Mouse (Mus musculus) neural tube, embryonic 14.5 days (tissue): ENCODE measurements around the gene Arhgef17. TPM values are rescaled to one million over a fixed set of nuclear protein-coding genes. Genes with fewer than 3 reads are reported as not detected.

Source experiments
- ATAC-seq: fragments of 200-750 bp; cut with Nextera tagmentation; 2 replicates; pipeline ENCODE4 v1.8.0; 2017; ENCODE audit warnings: low read depth, mild to moderate bottlenecking, moderate TSS enrichment, moderate library complexity
- H3K27ac ChIP-seq: fragments of 300-500 bp; sonication (generic); 2 replicates; pipeline ENCODE4 v1.5.1; 2014; ENCODE audit warnings: low read depth, mild to moderate bottlenecking, control low read depth, low read length, moderate library complexity, mixed read lengths
- H3K27me3 ChIP-seq: fragments of 300-500 bp; sonication (generic); 2 replicates; pipeline ENCODE4 v1.6.1; 2014; ENCODE audit warnings: low read length; ENCODE audit not compliant: control insufficient read depth, insufficient read depth
- H3K36me3 ChIP-seq: fragments of 300-500 bp; sonication (generic); 2 replicates; pipeline ENCODE4 v1.6.1; 2014; ENCODE audit warnings: low read length, mixed read lengths; ENCODE audit not compliant: control insufficient read depth, insufficient read depth
- H3K4me1 ChIP-seq: fragments of 300-500 bp; sonication (generic); 2 replicates; pipeline ENCODE4 v1.6.1; 2014; ENCODE audit warnings: low read length; ENCODE audit not compliant: control insufficient read depth, insufficient read depth
- H3K4me2 ChIP-seq: fragments of 300-500 bp; sonication (generic); 2 replicates; pipeline ENCODE4 v1.6.1; 2014; ENCODE audit warnings: mild to moderate bottlenecking, low read depth, low read length, control low read depth
- H3K4me3 ChIP-seq: fragments of 300-500 bp; sonication (generic); 2 replicates; pipeline ENCODE4 v1.5.1; 2014; ENCODE audit warnings: low read depth, low read length, control low read depth, mixed read lengths
- H3K9ac ChIP-seq: fragments of 300-500 bp; sonication (generic); replicated peaks from 2 replicates; pipeline ENCODE4 v1.6.1; 2014; ENCODE audit warnings: low read depth, mild to moderate bottlenecking, control low read depth, low read length, mixed read lengths
- H3K9me3 ChIP-seq: fragments of 300-500 bp; sonication (generic); 2 replicates; pipeline ENCODE4 v1.6.1; 2016; ENCODE audit warnings: low read length; ENCODE audit not compliant: control insufficient read depth
- WGBS: fragments of 180-500 bp; shearing (Covaris S2); extraction: QIAGEN DNeasy Blood & Tissue Kit; methylation state at CpG from one replicate; pipeline ENCODE4 v1.1.7; 2014; 5-methylcytosine and 5-hydroxymethylcytosine counted together
- polyA plus RNA-seq: library from polyadenylated mRNA; unstranded; fragments of >200 nt; fragmentation: Nextera tagmentation; extraction: Ambion mirVana; gene quantifications from 2 replicates; pipeline ENCODE4 v1.2.1, GENCODE M21; 2014

Arhgef17 gene
- polyA plus RNA-seq, 1 experiment from 2014 or later: 12.1 TPM

DNA sequence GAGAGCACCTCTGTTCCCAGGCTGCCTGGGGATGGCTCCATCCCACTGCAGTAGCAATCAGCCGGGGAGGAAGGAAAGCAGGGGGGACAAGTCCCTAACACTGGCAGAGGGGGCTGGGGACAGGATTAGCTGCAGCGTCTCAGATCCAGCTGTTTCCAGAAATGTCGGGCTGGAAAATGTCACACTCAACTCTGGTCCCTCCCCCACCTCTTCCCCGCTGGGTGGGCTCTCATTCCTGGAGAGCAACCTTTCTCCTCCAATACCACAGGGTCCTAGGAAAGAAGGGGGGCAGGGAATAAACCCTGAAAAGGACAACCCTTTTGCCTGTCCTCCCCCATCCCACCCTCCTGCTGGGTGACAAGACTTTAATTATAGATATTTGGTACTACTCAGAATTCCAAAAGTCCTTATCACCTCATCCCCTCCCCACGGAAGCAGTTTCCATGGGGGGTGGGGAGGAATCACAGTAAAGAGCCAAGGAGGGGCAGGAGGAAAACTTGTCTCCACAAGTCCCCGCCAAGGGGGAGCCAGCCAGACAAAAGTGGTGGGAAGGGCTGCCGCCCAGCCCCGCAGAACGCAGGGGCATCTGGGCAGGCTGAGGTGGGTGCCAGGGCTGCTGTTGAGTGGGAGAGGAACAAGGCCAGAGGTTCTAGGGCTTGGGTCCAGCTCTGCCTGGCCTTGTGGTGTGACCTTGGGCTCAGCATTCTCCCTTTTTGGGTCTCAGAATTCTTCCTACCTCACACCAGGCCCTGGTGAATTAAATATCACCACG, 7.0 kb downstream of the Arhgef17 start:
- Histone ChIP-seq H3K27me3 (no peaks in the 10 kb centered on the region), H3K4me1 (peaks cover 11% of the 10 kb centered on the region), H3K36me3 (no peaks in the 10 kb centered on the region), H3K9me3 (no peaks in the 10 kb centered on the region), H3K9ac (no peak overlapping the region), H3K4me2 (no peak overlapping the region), H3K4me3 (no peak overlapping the region), H3K27ac (no peak overlapping the region)
- 36% methylated on average over 10 of the region's 10 CpGs for WGBS
- ATAC-seq: no peak

DNA sequence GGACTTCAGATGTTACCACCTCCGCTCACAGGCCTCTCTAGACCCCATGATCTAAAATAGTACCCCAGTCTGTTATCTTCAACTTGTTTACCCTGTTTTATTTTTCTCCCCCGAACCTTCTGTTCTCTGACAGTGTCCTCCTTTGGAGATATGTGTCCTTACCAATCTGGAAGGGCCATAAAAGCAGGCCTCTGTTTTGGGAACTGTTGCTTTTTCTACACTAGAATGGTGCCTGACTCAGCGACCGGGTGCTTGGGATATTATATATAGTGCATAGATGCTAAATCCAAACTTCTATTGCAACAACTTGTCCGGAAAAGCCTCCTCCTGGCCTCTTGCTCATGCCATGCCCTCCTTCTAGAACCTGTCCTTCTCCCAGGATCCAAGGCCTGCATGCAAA, 7.7 kb downstream of the Arhgef17 start:
- peaks cover 17% of the 10 kb centered on the region for H3K4me1 ChIP-seq
- no peaks in the 10 kb centered on the region for H3K27me3 ChIP-seq
- 88% methylated on average over 5 of the region's 5 CpGs for WGBS
- no peak overlapping the region for H3K4me2 ChIP-seq
- no peaks in the 10 kb centered on the region for H3K36me3 ChIP-seq
- no peak for ATAC-seq
- H3K4me3 ChIP-seq: no peak overlapping the region
- H3K9ac ChIP-seq: no peak overlapping the region
- H3K9me3 ChIP-seq: no peaks in the 10 kb centered on the region
- H3K27ac ChIP-seq: no peak overlapping the region

DNA sequence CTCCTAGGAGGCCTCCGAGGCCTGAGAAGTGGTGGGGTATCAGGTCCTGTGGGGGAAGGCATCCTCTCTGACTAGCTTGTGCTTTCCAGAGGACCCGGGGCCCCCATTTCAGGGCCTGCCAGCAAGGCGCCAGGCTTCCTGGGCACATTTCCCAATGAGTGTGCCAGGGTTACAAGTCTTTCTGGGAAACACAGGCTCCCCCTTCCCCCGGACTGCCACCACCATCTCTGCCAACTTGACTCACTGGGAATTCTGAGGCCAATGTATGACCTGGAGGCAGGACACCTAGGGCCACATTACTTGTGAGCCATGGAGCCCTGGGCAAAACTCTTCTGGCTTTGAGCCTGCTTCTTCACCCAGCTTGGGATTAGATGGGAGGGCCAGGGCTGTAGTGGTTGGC, 9.0 kb downstream of the Arhgef17 start:
- Histone ChIP-seq H3K4me2 (no peak overlapping the region), H3K27ac (no peak overlapping the region), H3K36me3 (no peaks in the 10 kb centered on the region), H3K9me3 (no peaks in the 10 kb centered on the region), H3K4me3 (no peak overlapping the region), H3K27me3 (no peaks in the 10 kb centered on the region), H3K4me1 (peaks cover 13% of the 10 kb centered on the region), H3K9ac (no peak overlapping the region)
- 83% methylated on average over 4 of the region's 4 CpGs for WGBS
- no peak for ATAC-seq

DNA sequence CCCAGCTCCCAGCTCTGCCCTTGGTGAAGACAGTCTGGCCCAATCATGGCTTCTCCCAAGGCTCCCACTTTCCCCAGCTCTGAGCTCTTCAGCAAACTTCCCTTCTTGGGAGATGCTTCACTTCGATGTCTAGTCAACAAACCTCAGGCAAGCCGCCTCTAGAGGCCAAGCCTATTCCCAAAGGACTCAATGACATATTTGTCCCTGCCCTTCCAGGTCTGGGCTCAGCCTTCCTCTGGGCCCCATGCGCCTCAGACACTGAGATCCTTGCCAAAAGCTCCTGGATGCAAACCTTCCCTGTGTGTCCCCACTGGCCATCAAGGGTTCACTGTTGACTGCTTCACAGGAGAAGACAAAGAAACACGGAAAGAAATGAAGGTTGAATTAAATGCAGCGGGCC, 10.6 kb downstream of the Arhgef17 start:
- H3K27ac ChIP-seq: no peak overlapping the region
- H3K9ac ChIP-seq: no peak overlapping the region
- peaks cover 8% of the 10 kb centered on the region for H3K4me1 ChIP-seq
- H3K4me3 ChIP-seq: no peak overlapping the region
- no peak for ATAC-seq
- no peaks in the 10 kb centered on the region for H3K27me3 ChIP-seq
- H3K4me2 ChIP-seq: no peak overlapping the region
- no peaks in the 10 kb centered on the region for H3K9me3 ChIP-seq
- no peaks in the 10 kb centered on the region for H3K36me3 ChIP-seq
- WGBS: 93% methylated on average over 5 of the region's 5 CpGs

DNA sequence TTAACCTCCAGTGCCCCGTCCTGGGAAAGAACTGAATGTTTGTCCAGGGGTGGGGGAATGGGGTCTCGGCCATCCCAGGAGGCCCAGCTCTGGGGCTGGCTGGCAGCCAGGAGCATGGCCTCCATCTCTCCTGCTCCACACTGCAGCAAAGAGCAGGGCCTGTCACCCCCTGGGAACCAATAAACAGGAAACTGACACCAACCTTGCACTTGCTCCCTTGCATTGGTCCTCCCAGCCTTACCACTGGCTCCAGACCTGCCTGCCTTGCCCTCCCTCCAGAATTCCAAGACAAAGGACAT, 12.1 kb downstream of the Arhgef17 start:
- Histone ChIP-seq H3K4me2 (no peak overlapping the region), H3K4me3 (no peak overlapping the region), H3K36me3 (no peaks in the 10 kb centered on the region), H3K9me3 (no peaks in the 10 kb centered on the region), H3K27me3 (no peaks in the 10 kb centered on the region), H3K27ac (no peak overlapping the region), H3K4me1 (peaks cover 7% of the 10 kb centered on the region; the same call in 1 of the 2 replicates), H3K9ac (no peak overlapping the region)
- WGBS: 4% methylated on average over 2 of the region's 2 CpGs
- 0 out of 2 replicates have a peak, but pooled peaks have one; percentile 42 for ATAC-seq

DNA sequence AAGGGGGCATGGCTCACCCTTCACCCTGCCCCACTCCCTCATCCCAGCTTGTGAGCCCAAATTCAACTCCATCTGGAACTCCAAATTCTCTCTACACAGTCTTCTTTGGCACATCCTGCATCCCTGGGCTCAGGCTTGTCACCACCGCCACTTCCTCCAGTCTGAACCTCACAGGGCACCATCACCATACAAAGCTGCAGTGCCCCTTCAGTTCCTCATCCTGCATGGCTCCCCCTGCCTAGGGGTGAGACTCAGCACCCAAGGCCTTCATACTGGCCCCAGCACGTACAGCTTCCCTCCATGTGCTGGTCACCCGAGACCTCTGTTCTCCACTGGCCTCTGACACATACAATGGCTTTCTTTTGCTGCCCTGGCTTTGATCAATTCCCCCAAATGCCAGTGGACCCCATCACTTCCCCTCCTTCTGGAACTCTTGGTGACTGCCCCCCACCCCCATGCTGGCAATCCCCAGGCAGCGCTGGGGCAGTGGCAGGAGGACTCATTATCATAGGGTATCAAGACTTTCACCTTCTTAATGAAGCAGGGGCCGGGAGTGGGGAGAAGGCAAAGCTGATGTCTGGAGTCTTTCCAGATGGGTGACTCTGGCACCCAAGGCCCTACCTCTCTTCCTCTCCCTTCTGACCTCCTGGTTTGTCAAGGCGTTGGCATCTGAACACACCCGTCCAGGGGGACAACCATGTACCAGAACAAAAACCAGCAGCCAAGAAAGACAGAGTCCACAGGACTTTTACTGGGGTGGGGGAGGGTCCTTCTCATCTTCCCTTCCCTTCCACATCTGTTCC, 12.7 kb downstream of the Arhgef17 start:
- ATAC-seq: no peak
- Histone ChIP-seq H3K4me1 (0 out of 2 replicates have a peak, but pooled peaks cover 7% of the 10 kb centered on the region), H3K36me3 (no peaks in the 10 kb centered on the region), H3K4me3 (no peak overlapping the region), H3K27me3 (no peaks in the 10 kb centered on the region), H3K9me3 (no peaks in the 10 kb centered on the region), H3K27ac (no peak overlapping the region), H3K9ac (no peak overlapping the region), H3K4me2 (no peak overlapping the region)
- 53% methylated on average over 7 of the region's 7 CpGs for WGBS

DNA sequence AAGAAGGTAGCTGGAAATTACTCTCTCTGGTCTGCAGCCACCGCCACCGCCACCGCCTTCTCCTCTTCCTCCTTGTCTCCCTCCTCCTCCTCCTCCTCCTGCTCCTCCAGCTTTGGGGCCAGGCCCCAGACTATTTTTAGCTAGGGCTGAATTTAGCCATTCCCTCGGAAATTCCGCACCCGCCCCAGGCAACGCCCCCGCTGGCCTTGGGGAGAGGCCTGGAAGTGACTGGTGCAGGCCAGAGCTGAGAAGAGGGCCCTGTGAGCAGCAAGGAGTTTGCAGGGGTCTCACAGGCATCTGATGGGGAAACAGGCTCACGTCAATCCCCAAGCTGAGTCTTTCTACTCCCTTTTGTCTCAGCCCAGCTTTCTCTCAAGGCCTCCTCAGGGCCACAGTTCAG, 13.7 kb downstream of the Arhgef17 start:
- H3K27ac ChIP-seq: no peak overlapping the region
- WGBS: 56% methylated on average over 9 of the region's 9 CpGs
- H3K27me3 ChIP-seq: no peaks in the 10 kb centered on the region
- H3K9ac ChIP-seq: no peak overlapping the region
- H3K4me1 ChIP-seq: 0 out of 2 replicates have a peak, but pooled peaks cover 7% of the 10 kb centered on the region
- H3K9me3 ChIP-seq: no peaks in the 10 kb centered on the region
- no peak for ATAC-seq
- no peaks in the 10 kb centered on the region for H3K36me3 ChIP-seq
- H3K4me2 ChIP-seq: no peak overlapping the region
- no peak overlapping the region for H3K4me3 ChIP-seq

DNA sequence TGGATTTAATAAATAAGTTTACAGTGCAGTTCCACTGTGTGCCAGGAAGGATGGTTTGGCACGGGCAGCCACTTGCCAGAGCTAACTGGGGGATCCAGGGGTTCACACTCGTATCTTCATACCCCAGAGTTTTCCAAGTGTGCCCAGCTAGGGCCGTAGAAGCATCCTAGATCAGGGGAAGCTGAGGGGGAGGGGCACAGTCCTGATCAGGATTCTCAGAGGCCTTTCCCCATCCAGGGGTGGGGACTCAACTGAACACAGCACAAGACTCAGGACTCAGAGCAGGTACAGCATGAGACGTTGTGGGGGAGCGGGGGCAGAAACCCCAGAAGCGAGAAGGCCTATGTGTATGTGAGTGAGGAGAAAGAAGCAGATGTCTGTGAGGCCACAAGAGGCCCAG, 14.2 kb downstream of the Arhgef17 start:
- Histone ChIP-seq H3K9ac (no peak overlapping the region), H3K27ac (no peak overlapping the region)

DNA sequence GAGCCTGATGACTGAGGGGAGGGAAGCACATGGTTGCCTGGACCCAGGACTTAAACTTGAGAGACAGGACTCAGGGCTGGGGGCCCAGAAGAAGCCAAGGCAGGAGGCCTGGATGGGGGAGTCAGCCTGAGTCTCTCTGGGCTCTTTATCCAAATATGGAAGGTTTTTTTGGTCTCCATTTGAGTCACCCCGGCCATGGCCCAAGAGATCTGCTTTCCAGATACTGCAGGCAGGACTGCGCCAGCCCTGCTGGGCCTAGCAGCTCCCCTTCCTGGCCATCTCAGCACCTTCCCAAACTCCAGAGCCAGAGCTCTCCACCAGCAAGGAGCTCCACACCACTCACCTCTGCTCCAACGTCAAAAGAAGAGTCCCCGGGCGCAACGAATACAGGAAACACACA, 15.4 kb downstream of the Arhgef17 start:
- Histone ChIP-seq H3K27ac (no peak overlapping the region), H3K9me3 (no peaks in the 10 kb centered on the region), H3K27me3 (no peaks in the 10 kb centered on the region), H3K4me2 (no peak overlapping the region), H3K4me1 (peaks cover 11% of the 10 kb centered on the region; the same call in 1 of the 2 replicates), H3K9ac (no peak overlapping the region), H3K4me3 (no peak overlapping the region), H3K36me3 (no peaks in the 10 kb centered on the region)
- no peak for ATAC-seq
- WGBS: 84% methylated on average over 6 of the region's 6 CpGs

More for the DNA sequence above, 14.2 kb downstream of the Arhgef17 start:
- 0 out of 2 replicates have a peak, but pooled peaks cover 7% of the 10 kb centered on the region for H3K4me1 ChIP-seq
- WGBS: 76% methylated on average over 6 of the region's 6 CpGs
- H3K9me3 ChIP-seq: no peaks in the 10 kb centered on the region
- no peaks in the 10 kb centered on the region for H3K27me3 ChIP-seq
- H3K4me3 ChIP-seq: no peak overlapping the region
- H3K4me2 ChIP-seq: no peak overlapping the region
- H3K36me3 ChIP-seq: no peaks in the 10 kb centered on the region
- no peak for ATAC-seq
